Comparison of ENCODE assay signal across 10 mouse cellular contexts in the genomic region with DNA sequence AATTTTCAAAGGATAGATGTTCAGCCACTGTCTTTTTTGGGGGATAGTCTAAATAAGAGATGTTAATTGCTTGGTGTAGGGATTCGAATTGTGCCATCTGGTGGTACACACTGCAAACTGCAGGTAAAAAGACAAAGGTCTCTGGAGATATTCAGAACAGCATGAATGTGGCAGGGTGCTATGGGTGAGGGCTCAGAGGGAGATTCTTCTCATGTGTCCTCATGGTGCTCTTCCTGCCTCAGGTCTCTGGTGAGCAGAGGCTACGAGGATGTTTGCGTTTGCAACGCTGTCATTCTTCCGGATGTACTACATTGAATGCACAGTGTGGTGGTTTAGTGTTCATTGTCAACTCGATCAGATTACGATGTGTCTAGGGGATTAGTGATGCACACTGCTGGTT. TPM values are rescaled to one million over a fixed set of nuclear protein-coding genes. Genes with fewer than 3 reads are reported as not detected.
DNase-seq lines count a peak whose midpoint lies in the region; ATAC-seq lines count a peak whose summit lies in the region.
"Had no signal": no experiment of that assay in that cellular context is flagged by ENCODE, and none has a peak within 500 bp of the region (broad histone marks: within the 10 kb centered on the region; RNA-seq: fewer than 3 reads in every experiment).

No protein-coding gene starts in this region.

- H3K27ac ChIP-seq in forebrain, embryonic 14.5 days (ENCODE audit: low read depth, low read length): no peak overlapping the region
- H3K27ac ChIP-seq: macrophage had no signal

- ATAC-seq in forebrain, embryonic 14.5 days: peak; percentile 57; the same call in 1 of the 2 replicates
- ATAC-seq in megakaryocyte, adult 5-6 weeks (ENCODE audit: poor library complexity, severe bottlenecking): no peak

- peak; percentile 40 for DNase-seq in cerebellum, adult 9-10 months
- DNase-seq in cerebellum, adult 11 months: no peak
- DNase-seq in right cerebral cortex, adult 2 months (ENCODE audit: low spot score in 2 of 2): peak; percentile 70 to 75
- no peak for DNase-seq in right cerebral cortex, adult 18-20 months
- peak; percentile 74 for DNase-seq in forebrain, embryonic 14.5 days (ENCODE audit: low spot score)
- peak; percentile 34 to 68 for DNase-seq in layer of hippocampus, postnatal 14 days (ENCODE audit: low spot score in 2 of 2)
- peak; percentile 19 for DNase-seq in right cerebral cortex, postnatal 25 days

- H3K36me3 ChIP-seq in forebrain, embryonic 14.5 days (ENCODE audit: control insufficient read depth, insufficient read depth, low read length): no peaks in the 10 kb centered on the region

- WGBS in forebrain, embryonic 14.5 days: 47% methylated on average over 7 of the region's 7 CpGs

- no peak overlapping the region for H3K4me2 ChIP-seq in forebrain, embryonic 14.5 days (ENCODE audit: low read length)

- H3K4me3 ChIP-seq in forebrain, embryonic 14.5 days (ENCODE audit: low read depth, low read length): no peak overlapping the region

- H3K9me3 ChIP-seq in forebrain, embryonic 14.5 days (replicated peaks; ENCODE audit: control insufficient read depth, low read length): no peaks in the 10 kb centered on the region

- no peaks in the 10 kb centered on the region for H3K27me3 ChIP-seq in forebrain, embryonic 14.5 days (replicated peaks; ENCODE audit: control insufficient read depth, insufficient read depth, low read length)

- H3K9ac ChIP-seq in forebrain, embryonic 14.5 days (ENCODE audit: low read length): no peak overlapping the region

- H3K4me1 ChIP-seq in forebrain, embryonic 14.5 days (ENCODE audit: control insufficient read depth, insufficient read depth, low read length): no peaks in the 10 kb centered on the region

RNA-seq across cellular contexts. Expression of gene 9330182O14Rik, which starts 10.1 kb away (rescaled TPM):
- not detected in 2 replicates for polyA plus RNA-seq in forebrain, embryonic 14.5 days (2014; fragmentation: Nextera tagmentation; extraction: Ambion mirVana)
- total RNA-seq in layer of hippocampus, postnatal 14 days (2021): not detected
- not detected in 2 replicates for total RNA-seq in megakaryocyte, adult 5-6 weeks (2015)
- not detected in 2 replicates for total RNA-seq in megakaryocyte, adult 5-6 weeks (2017)
- polyA plus RNA-seq: heart, embryonic 14.5 days had no signal

Comparison
In these comparisons a context has a peak if more than half of its experiments do, and no peak if none do; other contexts are left out.
1. DNase-seq: peak in cerebellum, adult 9-10 months (single experiment), right cerebral cortex, adult 2 months (2 of 2), forebrain, embryonic 14.5 days (single experiment), layer of hippocampus, postnatal 14 days (2 of 2) and right cerebral cortex, postnatal 25 days (single experiment); none in cerebellum, adult 11 months (single experiment) and right cerebral cortex, adult 18-20 months (single experiment).